Mouse (Mus musculus) kidney, adult 2 months (tissue): ENCODE measurements at regions not wholly inside any gene's neighbourhood (a gene's known extent, or its start where the extent isn't known, plus 50 kb on each side); places are given as distances from the start of the nearest gene placed in this dataset.

Experiments used
- CTCF ChIP-seq: fragments of 200-500 bp; conservative IDR thresholded peaks from 2 replicates; pipeline ENCODE4 v1.5.1; 2011; ENCODE audit warnings: low read depth, mild to moderate bottlenecking, control low read depth, low read length, moderate library complexity, mixed read lengths; ENCODE audit not compliant: insufficient read depth, insufficient read length
- POLR2A ChIP-seq: fragments of 200-500 bp; IDR thresholded peaks from one replicate; pipeline ENCODE4 v1.6.1; 2011; ENCODE audit warnings: low read depth, low read length, control low read depth

- TF ChIP-seq CTCF, result no peak
- no peak for TF ChIP-seq POLR2A
Measured at GRCm38 (mm10) chr4:153068484-153069033, 414.1 kb downstream of the Ajap1 start.
